Mouse (Mus musculus) testis, postnatal 10 days (tissue): ENCODE data around the gene Gpn3.
"Not testable (repeated sequence)": the region's sequence is repeated elsewhere in the genome, so short reads cannot be mapped to it uniquely, and the experiment has no call there.

Experiments
- DNase-seq: peaks from one replicate; pipeline ENCODE4 v3.0.0; 2021; ENCODE audit warnings: low spot score

The Gpn3 gene

DNA sequence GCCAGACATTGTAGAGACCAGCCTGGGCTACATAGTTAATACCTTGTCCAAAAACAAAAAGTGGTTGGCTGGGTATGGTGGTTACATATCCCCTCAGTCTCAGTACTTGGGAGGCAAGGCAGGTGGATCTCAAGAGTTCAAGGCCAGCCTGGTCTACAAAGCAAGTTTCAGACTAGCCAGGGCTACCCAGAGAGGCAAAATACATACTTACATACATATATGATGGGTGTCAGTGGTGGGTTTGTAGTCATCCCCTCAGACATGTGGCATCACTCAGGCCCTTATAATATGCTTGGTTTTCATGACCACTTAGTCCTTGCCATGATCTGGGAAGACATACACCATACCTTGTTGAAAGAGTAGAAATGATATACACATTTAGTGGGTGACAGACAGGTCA is 19.0 kb downstream of the Gpn3 start:
- DNase-seq, result no peak

DNA sequence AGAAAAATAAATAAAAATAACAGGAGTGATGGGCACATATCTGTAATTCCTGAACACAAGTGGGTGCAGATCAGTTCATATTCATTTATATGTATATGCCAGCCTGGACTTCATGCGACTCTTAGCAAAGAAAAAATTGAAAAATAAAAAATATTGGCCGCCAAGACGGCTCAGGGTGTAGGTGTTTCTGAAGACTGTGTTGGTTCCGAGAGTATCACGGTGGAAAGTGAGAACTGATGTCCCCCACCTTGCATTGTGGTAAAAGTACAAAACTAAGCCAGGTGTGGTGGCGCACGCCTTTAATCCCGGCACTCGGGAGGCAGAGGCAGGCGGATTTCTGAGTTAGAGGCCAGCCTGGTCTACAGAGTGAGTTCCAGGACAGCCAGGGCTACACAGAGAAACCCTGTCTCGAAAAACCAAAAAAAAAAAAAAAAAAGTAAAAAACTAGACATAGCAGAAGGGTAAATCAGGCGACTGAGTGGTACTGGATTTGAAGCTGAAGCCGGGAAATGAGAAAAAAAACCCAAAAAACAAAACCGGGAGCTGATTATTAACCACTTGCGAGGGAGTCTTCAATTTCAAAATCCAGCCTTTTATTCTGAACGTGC is 19.6 kb downstream of the Gpn3 start:
- no peak for DNase-seq

DNA sequence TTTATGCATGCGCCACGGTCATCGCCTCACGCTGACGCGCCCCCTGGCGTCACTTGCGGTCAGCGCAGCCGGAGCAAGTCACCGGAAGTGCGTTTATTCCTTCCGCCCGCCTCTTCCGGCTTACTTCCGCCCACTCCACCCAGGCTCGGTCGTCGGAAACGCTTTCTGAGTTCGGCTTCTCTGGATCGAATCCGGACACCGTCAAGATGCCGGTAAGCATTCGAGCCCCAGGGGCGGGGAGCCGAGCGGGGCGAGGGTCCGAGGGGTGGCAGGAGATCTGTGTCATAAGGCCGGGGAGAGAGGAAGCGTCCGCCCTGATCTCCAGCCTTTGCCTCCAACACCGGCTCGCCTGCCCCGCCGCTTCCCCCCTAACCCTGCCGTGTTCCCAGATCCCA is 20.1 kb downstream of the Gpn3 start, which contains the start of gene Arpc3:
Arpc3 (plus strand) TSS at position 93 of the 395 bp plus-strand sequence.
- peak; percentile 96 for DNase-seq

DNA sequence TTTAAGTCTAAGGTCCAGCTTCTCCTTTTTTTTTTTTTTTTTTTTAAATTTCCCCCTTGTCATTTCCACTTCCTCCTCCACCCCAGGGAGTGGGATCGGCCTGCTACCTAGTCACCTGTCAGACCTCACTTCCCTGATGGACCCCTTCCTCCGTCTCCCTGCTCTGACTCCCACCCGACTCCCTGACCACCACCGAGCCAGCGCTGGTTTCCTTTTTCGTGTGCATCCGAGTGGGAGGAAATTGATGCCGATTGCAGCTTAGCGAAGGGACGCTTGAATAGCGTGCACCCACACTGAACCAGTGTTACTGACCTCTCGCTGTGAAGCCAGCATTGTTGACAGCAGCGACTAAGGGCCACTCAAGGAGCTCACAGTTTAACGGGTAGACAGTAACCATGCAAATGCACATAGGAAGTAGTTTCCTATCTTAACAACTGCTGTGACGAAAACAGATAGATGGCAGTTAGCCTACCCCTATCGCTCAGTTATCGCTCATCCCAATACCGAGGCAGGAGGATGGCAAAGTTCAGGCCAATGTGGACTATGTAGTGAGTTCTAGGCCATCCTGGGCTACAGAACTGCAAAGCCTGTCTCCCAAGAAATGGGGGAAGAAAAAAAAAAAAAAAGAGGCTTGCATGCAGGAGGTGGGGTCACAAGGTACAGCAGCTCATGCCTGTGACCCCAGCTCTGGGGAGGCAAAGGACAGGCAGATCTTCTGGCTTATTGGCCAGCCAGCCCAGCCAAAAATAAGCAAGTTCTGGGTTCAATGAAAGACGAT is 20.7 kb downstream of the Gpn3 start:
- peak; percentile 48 for DNase-seq

- DNase-seq, result peak; percentile 88
These were observed 22.2 kb downstream of the Gpn3 start for GRCm38 (mm10) chr5:122393887-122394286.

DNA sequence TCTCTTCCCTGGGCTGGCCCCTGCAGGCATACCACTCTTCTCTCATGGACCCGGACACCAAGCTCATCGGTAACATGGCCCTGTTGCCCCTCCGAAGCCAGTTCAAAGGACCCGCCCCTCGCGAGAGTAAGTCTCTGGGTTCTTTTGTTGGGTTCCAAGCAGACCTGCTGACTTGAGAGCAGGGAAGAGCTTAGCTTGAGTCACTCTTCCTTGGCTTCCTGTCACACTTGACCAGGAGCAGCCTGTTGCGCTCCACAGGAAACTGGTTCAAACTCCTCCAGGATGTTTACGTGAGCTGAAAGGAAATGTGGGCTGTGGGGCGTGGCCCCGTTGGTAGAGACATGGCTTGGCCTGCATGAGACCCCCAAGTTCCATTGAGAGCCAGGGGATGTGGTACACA is 25.1 kb downstream of the Gpn3 start:
- DNase-seq, result no peak

- no peak for DNase-seq
These were observed 25.8 kb downstream of the Gpn3 start for GRCm38 (mm10) chr5:122397495-122397894.

DNA sequence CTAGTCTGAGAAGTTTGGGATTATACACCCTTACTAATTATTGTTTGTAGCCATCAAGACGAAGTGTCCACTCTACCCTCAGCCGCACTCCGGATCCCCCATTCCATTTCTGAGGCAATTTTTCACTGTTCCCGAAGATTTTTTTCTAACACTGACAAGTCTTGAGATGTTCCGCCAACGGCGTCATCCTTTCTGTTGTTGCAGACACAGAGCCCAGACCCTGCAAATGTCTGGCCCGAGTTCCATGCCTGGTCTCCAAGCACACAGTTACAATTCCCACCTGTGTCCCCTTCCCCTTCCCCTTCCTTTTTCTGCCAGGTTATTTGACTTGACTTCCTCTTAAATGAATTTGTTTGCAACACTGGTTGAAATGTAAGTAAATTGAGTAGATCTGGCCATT is 28.2 kb downstream of the Gpn3 start:
- no peak for DNase-seq

DNA sequence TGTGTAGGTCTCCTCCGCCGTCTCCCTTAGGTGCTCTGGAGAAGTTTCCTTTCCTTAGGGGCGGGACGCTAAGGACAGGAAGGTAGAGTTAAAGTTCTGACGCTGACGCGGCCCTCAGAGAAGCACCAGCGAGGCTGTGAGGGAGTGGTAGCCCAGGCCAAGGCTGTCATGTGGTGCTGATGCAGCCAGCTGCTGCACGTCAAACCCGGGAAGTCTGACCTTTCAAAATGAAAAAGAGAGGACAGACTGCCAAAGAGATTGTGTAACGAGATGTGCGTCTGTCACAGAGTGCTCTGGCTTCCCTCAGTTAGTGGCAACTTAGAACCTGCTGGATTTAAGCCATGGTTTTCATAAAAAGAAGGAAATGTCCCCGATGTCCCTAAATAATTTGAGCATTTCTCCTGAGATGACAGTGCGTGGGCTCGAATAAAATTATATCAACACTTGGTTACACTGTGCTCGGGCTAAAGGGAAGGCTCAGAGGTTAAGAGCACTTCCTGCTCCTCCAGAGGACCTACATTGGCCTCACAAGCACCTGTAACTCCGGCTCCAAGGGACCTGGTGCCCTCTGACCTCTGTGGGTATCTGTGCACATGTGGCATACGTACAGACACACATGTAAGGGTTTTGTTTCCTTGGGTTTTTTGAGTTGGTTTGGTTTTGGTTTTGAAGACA is 29.1 kb downstream of the Gpn3 start:
- DNase-seq, result no peak

DNA sequence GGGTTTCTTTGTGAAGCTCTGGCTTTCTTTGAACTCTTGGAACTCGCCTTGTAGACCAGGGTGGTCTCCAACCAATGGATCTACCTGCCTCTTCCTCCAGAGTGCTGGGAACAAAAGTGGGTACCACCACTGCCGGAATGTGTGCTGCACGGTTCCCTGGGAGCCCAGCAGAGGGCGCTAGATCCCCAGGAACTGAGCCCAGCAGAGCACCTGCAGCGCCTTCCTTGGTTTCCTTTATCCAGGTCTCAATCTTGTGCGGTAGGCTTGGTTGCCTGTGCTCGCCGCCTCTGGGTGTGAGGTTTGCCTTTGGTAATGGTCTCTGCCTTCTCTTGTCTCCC is 29.6 kb downstream of the Gpn3 start:
- DNase-seq, result peak; percentile 85

DNA sequence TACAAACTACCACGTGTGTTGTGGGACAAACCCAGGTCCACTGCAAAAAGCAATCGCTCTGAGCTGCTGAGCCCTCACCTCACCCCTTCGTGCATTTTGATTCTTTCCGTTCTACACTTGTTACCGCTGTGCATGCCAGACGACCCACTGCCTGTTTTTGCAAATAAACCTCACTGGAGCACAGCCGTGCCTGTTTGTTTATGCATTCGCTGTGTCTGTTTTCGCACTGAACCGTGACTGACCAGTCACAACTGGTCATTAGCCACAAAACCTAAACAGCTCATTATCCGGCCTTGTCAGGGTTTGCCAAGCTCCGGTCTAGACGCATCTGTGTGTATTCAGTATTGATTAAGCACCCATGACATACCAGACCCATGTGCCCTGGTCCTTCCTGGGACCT is 30.5 kb downstream of the Gpn3 start:
- DNase-seq, result no peak

GRCm38 (mm10) chr5:122402772-122403171 is 31.1 kb downstream of the Gpn3 start:
- DNase-seq, result no peak

DNA sequence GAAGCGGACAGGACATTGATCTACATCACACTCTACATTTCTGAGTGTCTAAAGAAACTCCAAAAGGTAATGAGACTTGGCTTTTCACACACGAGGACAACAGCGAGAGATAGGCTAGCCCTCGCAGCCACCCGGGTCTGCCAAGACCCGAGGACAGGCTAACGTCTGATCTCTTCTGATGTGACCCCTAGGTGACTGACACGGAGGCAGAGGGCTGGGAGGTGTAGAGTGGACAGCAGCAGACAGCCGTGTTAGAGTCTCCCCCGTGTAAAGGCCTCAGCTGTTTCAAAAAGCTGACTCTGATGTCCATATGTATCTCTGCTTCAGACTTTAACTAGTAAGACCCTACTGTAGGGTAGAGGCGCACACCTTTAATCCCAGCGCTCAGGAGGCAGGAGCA is 31.7 kb downstream of the Gpn3 start:
- no peak for DNase-seq

- no peak for DNase-seq
These were observed 33.9 kb downstream of the Gpn3 start for GRCm38 (mm10) chr5:122405537-122405936.

DNA sequence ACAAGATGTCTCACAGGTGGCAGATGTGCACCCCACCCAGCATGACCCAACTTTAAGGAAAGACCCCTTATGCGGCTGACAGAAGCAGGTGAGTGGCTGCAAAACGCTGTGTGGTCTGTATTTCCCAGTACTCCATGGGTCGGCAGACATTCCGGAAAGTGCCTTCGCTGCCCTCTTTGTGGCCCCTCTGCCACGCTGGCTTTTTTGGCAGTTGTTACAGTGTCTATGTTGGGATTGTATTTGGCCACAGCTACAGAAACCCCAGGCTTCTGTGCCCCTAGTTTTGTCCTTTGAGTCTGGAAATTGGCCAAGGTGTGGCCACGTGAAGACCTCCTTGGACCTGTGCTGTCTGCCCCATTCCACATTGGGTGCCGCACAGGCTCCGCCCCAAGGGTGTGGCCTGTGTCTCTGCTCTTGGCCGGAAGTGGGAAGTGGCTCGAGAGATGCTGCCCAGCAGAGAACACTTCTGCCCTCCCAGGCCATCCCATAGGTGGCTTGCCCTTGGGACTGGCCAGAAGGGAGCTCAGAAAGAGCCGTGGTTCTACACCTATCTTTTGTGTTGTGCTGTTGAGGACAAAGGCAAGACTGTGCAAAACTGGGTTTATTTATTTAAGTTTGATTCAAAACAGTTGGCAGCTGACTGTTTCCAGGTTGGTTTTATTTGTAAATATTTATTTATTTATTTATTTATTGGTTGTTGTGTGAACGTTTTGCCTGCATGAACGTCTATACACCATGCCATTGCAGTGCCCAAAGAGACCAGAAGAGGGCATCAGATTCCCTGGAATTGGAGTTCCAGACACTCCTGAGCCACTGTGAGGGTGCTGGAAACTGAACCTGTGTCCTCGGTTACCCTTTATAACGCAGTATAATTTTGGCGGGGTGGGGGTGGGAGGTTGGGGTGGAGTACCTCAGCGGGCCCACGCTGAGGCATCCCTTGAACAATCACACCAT is 38.3 kb downstream of the Gpn3 start:
- DNase-seq, result no peak

DNA sequence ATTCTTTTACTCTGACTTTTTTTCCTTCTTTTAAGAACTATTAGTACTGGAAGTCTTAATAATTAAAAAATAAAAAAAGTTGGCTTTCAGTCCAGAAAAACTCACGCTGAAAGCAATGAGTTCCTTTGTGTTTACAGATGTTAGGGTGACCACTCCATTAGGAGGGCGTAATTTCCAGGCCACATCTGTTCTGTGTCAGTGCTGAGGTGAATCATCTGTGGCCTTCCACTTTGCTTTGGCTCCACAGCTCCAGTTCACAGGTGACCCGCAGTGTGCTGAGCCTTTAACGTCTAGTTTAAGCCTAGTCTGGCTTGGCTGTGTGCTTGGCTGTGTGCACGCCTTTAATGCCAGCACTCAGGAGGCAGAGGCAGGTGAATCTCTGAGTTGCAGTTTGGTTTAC is 40.2 kb downstream of the Gpn3 start:
- DNase-seq, result no peak

DNA sequence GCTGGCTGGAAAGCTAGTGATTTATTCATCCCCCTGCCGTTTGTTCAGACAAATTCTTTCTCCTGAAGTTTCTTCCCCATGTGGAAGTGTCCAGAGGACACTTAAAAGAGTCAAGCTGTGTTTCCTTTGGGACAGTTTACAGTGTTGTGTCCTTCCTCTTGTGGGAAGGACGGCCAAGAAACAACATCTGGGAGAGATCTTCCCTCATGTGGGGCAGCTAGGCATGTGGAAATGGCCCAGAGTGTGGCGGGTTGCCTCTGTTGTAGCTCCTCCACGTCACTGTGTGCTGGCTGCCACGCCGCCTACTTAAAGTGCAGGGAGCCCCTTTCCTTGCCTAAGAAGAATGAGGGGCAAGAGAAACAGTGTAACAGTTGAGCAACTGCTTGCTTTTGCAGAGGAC is 41.1 kb downstream of the Gpn3 start:
- no peak for DNase-seq

DNA sequence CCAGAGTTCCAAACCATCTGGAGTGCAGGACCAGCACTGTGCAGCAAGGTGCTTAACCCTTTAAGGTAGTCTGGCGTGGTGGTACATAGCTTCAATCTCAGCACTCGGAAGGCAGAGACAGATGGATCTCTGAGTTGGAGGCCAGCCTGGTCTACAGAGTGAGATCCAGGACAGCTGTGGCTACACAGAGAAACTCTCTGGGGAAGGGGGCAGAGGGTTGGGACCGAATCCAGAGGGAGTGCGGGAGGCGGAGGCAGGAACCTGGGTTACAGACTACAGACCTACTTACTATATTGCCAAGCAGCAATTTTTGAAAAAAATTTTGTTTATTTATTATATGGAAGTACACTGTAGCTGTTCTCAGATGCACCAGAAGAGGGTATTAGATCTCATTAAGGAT is 42.7 kb downstream of the Gpn3 start:
- no peak for DNase-seq

- DNase-seq, result peak; percentile 55
These were observed 43.8 kb downstream of the Gpn3 start for GRCm38 (mm10) chr5:122415465-122415864.

GRCm38 (mm10) chr5:122420676-122421075 is 49.0 kb downstream of the Gpn3 start:
- DNase-seq, result not testable (repeated sequence)

GRCm38 (mm10) chr5:122421271-122422068 is 49.8 kb downstream of the Gpn3 start, which contains the start of gene Anapc7:
Gene Anapc7 (plus strand): TSS chr5:122421693.
- DNase-seq, result no peak
